In the genomic region with DNA sequence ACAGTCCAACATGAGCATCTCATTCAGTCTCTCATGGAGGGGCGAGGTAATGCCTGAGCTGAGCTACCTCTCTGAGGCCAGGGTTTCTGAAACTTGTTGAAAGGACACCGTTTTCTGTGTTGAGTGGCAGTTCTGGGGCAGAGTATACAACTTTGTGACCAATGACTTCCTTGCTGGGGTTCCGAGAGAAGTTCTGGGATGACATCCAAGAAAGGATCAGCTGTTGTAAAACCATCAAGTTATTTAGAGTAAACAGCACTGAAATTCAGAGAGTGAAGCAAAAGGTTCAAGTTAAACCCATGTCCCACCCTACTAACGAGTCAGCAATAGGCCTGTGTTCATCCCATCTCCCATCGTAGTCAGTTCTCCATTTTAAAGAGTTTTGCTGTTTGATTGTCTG, we compare ENCODE assay signal across 17 mouse cellular contexts.
DNase-seq lines count a peak whose midpoint lies in the region; ATAC-seq and TF ChIP-seq lines count a peak whose summit lies in the region.
"Had no signal": no experiment of that assay in that cellular context is flagged by ENCODE, and none has a peak within 500 bp of the region (broad histone marks: within the 10 kb centered on the region; RNA-seq: fewer than 3 reads in every experiment).

No protein-coding gene starts in this region.

- no peak for ATAC-seq in lung, postnatal 0 days

- H3K4me2 ChIP-seq in lung, postnatal 0 days (replicated peaks; ENCODE audit: low read depth, low read length) = no peak overlapping the region
- H3K4me2 ChIP-seq: forebrain, embryonic 13.5 days; heart, embryonic 13.5 days; hindbrain, embryonic 13.5 days had no signal

- no peak overlapping the region for H3K27ac ChIP-seq in lung, postnatal 0 days (ENCODE audit: low read length)
- H3K27ac ChIP-seq: embryonic facial prominence, embryonic 10.5 days; gastrocnemius, adult 2 months; heart, embryonic 13.5 days had no signal

- TF ChIP-seq CTCF in lung, postnatal 0 days (IDR thresholded peaks at IDR 0.05) = no peak

- no peak overlapping the region for H3K4me3 ChIP-seq in lung, postnatal 0 days (ENCODE audit: low read depth, low read length)
- H3K4me3 ChIP-seq: embryonic facial prominence, embryonic 10.5 days; forebrain, embryonic 13.5 days; gastrocnemius, adult 2 months; heart, embryonic 13.5 days; hindbrain, embryonic 13.5 days had no signal

- no peaks in the 10 kb centered on the region for H3K27me3 ChIP-seq in lung, postnatal 0 days (replicated peaks; ENCODE audit: insufficient read depth, low read length)
- H3K27me3 ChIP-seq: heart, embryonic 13.5 days had no signal

- no peak overlapping the region for H3K9ac ChIP-seq in lung, postnatal 0 days (replicated peaks; ENCODE audit: low read depth)
- H3K9ac ChIP-seq: forebrain, embryonic 13.5 days; forebrain, postnatal 0 days; heart, embryonic 13.5 days; hindbrain, embryonic 13.5 days had no signal

- DNase-seq in kidney, adult 9 months = peak; percentile 30
- DNase-seq in kidney, postnatal 4 days = no peak
- peak; percentile 37 for DNase-seq in kidney, postnatal 14 days
- DNase-seq in kidney, postnatal 10 days = no peak
- peak; percentile 20 for DNase-seq in lung, postnatal 0 days (ENCODE audit: low spot score)
- DNase-seq in lung, postnatal 36 days = no peak
- DNase-seq: adrenal gland, adult 8-10 months; adrenal gland, postnatal 36 days; cerebellum, postnatal 10 days; forebrain, postnatal 0 days; gastrocnemius, adult 2 months; gastrocnemius, postnatal 25 days; heart, postnatal 4 days had no signal

- TF ChIP-seq EP300 in lung, postnatal 0 days (IDR thresholded peaks at IDR 0.05) = no peak

- no peaks in the 10 kb centered on the region for H3K36me3 ChIP-seq in lung, postnatal 0 days (ENCODE audit: insufficient read depth, low read length)
- H3K36me3 ChIP-seq: embryonic facial prominence, embryonic 10.5 days; heart, embryonic 13.5 days; hindbrain, embryonic 13.5 days had no signal

- no peaks in the 10 kb centered on the region for H3K9me3 ChIP-seq in lung, postnatal 0 days (ENCODE audit: low read length)
- H3K9me3 ChIP-seq: embryonic facial prominence, embryonic 10.5 days; forebrain, embryonic 13.5 days; heart, embryonic 13.5 days; hindbrain, embryonic 13.5 days had no signal

- 57% methylated on average over 5 of the region's 5 CpGs for WGBS in lung, postnatal 0 days

- H3K4me1 ChIP-seq in lung, postnatal 0 days (ENCODE audit: insufficient read depth, low read depth, low read length) = no peaks in the 10 kb centered on the region

Comparison
In these comparisons a context has a peak if more than half of its experiments do, and no peak if none do; other contexts are left out.
1. DNase-seq: peak in kidney, adult 9 months (single experiment), kidney, postnatal 14 days (single experiment) and lung, postnatal 0 days (single experiment); none in kidney, postnatal 4 days (0 of 2), kidney, postnatal 10 days (single experiment) and lung, postnatal 36 days (single experiment).